Mouse (Mus musculus): Measurements from ENCODE around the gene Pmis2.

Gene Pmis2

DNA sequence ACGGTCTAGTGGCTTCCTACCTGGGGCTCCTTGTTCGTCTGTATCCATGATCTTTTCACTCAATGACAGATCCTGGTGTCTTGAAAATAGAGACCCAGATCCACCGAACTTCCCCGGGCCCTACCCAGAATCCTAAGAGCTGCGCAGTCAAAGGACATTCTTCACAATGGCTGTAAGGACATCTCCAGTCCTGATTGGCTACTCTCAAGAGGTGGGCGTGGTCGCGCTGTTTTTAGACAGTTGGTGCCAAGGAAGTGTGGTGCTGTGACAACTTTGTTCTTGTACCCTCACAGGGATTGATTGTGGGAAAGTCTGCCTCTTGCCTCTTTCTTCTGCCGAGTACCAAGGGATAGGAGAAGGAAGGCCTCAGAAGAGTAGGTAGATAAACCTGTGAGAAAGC lies at the start of gene Pmis2:
Gene Pmis2, minus strand, starts transcription at position 126 of the 400 bp plus-strand sequence.
- no peak for DNase-seq

DNA sequence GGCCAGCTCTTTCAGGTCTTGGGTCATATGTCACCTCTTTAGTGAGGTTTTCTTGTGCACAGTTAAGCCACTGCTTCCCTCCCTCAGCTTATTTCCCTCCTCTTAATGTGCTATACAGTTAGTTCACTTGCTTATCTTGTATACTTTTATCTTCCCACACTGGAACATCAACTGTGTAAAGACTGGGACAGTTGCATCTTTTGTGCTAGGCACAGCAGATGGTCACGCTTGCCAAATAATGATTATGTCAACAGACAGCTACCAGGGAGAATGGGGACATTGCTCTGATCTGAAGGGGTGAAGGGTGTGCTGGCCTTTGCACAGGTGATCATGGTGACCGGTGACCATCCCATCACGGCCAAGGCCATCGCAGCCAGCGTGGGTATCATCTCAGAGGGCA lies 48.3 kb upstream of the Pmis2 start:
- DNase-seq, result no peak

DNA sequence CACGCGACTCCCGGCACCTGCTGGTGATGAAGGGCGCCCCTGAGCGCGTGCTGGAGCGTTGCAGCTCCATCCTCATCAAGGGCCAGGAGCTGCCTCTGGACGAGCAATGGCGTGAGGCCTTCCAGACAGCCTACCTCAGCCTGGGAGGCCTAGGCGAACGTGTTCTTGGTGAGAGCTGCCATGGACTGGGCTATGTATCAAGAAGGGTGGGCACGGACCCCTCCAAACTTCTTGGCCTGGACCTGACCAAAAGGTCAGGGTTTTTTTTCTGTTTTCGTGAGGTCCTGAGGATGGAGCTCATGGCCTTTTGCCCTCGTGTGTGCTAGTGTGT lies 46.3 kb upstream of the Pmis2 start:
- no peak for DNase-seq

DNA sequence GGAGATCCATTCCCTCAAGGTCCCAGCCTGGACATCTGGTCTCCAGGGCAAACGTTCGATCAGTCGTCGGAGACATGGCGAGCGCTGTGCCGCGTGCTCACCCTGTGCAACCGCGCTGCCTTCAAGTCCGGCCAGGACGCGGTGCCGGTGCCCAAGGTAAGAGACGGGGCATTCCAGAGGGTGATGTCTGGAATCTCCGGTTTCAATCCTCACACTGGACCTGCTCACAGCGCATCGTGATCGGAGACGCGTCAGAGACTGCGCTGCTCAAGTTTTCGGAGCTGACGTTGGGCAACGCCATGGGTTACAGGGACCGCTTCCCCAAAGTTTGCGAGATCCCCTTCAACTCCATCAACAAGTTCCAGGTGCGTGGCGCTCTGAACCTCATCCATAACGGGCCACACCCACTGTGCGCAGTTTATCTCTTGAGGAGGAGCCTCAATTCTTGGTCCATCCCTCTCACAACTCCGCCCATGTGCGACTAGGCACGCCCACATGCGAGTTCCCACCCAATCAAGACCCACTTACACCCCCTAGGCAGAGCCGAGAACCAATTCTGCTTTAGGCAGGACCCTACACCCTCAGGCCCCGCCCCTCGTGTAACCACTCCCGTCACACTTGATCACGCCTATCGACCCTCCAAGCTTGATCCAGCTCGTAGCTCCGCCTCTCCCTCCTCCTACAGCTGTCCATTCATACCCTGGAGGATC lies 45.8 kb upstream of the Pmis2 start:
- DNase-seq, result peak; percentile 66

DNA sequence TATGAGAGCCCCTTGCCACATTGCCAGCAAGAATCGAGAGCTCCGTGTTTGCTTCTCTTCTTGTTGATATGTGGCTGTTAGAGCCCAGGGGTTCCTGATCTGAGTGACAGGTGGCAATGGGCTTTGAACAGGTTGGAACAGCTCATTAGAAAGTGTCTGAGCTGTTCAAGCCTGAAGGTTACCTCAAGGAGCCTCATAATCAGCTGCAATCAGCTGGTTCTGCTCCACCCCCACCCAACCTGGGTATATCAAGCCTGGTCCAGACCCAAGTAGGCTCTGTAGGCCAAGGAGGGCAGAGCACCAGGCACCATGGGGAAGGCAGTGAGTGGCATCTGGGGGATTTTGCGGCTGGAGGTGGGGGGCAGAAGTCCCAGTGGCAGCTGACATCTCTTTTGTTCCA lies 40.5 kb upstream of the Pmis2 start, which contains the start of gene Atp4a:
Gene Atp4a, plus strand, starts transcription at position 268 of the 400 bp plus-strand sequence.
- no peak for DNase-seq

DNA sequence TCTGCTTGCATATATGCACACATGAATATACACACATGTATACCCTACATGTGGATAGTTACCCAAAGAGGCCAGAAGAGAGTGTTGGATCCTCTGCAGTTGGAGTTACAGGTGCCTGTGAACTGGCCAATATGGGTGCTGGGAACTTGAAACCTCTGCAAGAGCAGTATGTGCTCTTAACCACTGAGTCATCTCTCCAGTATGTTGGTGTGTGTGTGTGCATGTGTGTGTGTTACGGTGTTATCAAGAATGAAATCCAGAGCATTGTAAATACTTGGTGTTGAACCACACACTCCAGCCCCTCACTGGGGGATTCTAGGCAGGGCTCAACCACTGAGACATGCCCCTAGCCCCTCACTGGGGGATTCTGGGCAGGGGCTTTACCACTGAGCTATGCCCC lies 36.0 kb upstream of the Pmis2 start:
- DNase-seq, result no peak

DNA sequence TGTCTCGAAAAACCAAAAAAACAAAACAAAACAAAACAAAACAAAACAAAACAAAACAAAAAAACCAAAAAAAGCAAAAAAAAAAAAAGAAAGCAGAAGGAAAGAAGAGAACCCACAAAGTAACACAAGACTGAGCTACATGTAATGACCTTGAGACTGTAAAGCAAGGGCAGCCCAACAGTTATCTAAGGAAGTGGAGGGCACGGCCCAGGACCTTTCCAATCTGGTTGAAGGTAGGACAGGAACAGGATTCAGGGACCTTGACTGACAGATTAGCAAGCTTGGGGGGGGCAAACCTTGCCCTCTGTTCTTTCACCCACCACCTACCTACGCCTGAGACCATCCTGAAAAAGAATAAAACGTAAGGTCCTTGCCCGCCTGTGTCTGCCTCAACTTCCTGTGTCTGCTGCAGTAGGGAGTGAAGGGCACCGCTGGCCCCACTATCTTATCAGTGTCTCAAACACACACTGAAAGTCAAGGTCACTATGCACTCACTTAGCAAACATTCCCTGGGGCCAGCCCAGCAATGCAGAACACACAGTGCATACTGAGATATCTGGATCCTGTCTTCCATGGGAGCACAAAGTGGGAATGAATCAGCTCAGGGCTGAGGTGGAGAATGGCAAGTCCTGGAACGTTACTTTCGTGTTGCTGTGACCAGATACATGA lies 34.9 kb upstream of the Pmis2 start:
- DNase-seq, result no peak

DNA sequence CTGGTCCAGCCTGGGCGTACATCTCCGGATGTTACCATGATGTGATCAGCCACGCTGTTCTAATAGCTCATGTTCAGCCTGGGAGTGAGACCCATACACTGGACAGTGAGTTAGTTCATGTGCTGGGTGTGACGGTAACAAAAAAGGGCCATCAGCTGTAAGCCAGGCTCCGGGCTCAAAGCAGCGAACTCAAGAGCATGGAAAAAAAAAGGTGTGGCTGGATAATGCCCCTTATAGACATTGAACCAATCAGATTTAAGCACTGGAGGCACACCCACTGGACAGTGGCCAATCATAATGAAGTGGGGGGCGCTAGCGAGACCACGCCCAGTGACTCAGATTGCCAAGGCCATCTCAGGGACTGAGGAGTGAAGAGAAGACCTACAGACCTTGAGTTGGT lies 27.2 kb upstream of the Pmis2 start, which contains the start of gene 2200002J24Rik:
Gene 2200002J24Rik, plus strand, starts transcription at position 338 of the 400 bp plus-strand sequence.
- DNase-seq, result no peak

DNA sequence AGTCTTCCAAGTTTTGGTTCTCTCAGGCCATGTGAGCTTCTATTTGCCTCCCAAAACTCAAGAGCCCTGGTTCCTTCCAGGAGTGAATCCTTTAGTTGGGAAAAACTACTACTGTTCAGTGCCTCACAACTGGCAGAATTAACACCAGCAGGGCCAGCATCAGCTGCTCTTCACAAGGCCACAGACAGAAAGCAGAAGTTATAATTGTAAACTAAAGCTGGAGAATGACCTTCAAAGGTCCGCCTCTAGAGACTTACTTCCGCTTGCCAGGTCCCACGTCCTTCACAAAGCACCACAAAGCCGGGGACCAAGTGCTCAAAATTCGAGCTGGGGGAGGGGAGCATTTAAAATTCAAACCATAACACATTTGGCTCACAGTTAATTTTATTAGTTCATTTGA lies 26.7 kb upstream of the Pmis2 start:
- DNase-seq, result no peak

DNA sequence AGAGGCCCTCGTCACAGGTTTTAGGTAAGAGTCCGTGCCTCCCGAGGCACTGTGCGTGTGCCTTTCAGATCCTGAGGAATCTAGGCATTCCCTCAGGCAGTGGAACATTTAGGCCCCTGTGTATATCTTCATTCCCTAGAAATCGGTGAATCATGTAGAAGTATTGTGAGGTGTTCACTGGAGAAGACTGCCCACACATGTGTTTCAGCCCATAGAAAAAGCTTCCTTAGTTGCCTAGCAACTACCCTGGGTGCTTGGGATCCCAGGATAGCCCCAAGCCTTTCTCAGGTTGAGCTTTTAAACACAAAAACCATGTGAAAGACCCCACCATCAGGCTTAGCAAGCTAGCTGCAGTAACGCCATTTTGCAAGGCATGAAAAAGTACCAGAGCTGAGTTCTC lies 16.9 kb upstream of the Pmis2 start:
- no peak for DNase-seq

DNA sequence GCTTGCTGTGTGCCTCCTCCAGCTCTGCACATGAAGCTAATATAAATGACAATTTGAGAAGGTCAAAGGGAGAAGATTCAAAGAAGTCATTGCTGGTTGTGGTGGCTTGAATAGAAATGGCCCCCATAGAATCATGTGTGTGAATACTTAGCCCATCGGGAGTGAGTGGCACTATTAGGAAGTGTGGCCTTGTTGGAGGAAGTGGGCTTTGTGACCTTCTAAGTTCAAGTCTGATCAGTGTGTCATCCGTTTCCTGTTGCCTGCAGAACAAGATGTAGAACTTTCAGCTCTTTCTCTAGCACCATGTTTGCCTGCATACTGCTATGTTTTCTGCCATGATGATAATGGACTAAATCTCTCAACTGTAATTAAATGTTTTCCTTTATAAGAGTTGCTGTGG lies 12.0 kb upstream of the Pmis2 start:
- DNase-seq, result no peak

DNA sequence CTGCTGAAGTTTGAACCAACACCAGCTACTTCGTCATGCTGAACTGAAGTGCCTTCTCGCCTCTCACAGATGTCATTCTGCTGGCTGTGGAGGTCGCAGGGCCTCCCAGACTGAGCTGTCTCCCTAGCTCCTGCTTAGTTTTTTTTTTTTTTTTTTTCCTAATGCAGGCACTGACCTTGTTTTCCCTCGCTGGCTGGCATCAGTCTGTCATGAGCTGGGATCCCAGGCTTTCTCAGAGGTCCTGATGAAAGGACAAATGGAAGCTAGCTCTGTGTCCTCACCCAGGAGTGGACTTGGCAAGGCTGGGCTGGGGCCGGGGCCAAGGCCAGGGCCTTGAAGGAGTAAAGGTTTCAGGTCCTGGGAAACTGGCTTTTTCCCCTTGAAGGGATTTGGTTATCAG lies 10.5 kb upstream of the Pmis2 start:
- DNase-seq, result no peak

DNA sequence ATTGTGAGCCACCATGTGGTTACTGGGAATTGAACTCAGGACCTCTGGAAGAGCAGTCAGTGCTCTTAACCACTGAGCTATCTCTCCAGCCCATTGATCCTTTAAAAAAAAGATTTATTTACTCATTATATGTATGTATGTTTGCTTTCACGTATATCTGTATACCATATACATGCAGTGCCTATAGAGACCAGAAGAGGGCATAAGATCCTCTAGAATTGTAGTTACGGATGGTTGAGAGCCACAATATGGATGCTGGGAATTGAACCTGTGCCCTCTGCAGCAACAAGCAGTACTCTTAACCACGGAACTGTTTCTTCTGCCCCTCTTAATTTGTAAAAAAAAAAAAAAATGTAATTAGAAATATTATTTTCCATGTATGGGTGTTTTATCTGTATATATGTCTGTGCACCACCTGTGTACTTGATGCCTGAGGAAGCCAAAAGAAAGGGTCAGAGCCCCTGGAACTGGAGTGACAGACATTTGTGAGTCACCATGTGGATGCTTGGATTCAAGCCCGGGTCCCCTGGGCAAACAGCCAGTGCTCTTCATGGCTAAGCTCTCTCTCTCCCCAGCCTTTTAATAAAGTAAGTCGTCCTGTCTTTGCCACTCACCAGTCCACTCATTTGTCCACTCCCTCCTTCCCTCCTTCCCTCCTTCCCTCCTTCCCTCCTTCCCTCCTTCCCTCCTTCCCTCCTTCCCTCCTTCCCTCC lies 7.0 kb upstream of the Pmis2 start:
- no peak for DNase-seq

DNA sequence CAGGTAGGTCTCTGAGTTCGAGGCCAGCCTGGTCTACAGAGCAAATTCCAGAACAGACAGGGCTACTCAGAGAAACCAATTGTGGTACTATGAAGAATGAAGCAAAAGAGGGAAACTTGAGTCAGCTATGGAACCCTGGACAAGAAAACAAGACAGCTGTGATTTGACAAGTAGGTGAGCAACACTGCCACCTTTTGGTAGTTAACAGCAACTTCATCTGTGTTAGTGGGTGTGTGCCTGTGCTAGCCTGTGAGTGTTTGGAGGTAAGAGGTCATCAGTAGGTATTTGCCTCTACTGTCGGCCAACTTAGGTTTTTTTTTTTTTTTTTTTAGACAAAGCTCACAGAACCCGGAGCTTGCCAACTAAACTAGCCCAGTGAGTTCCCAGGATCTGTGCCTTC lies 2.2 kb downstream of the Pmis2 start:
- no peak for DNase-seq

DNA sequence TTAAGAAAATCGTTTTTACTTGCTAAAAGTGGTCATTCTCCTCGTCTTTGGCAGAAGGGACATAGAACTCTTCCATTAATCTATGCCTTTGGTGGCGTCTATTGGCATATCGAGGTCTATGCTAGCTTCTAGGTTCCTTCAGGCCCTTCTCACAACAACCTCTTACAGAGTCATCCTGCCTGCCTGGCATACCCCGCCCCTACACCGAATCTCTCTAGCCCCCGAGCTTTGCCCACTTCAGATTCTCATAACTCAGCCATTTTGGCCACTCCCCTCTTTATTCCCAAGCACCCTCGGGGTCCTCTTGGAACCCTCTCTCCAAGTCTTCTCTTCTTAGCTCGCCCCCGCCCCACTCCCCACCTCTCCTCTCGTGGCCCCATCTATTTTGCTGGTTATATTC lies 6.1 kb downstream of the Pmis2 start:
- no peak for DNase-seq

DNA sequence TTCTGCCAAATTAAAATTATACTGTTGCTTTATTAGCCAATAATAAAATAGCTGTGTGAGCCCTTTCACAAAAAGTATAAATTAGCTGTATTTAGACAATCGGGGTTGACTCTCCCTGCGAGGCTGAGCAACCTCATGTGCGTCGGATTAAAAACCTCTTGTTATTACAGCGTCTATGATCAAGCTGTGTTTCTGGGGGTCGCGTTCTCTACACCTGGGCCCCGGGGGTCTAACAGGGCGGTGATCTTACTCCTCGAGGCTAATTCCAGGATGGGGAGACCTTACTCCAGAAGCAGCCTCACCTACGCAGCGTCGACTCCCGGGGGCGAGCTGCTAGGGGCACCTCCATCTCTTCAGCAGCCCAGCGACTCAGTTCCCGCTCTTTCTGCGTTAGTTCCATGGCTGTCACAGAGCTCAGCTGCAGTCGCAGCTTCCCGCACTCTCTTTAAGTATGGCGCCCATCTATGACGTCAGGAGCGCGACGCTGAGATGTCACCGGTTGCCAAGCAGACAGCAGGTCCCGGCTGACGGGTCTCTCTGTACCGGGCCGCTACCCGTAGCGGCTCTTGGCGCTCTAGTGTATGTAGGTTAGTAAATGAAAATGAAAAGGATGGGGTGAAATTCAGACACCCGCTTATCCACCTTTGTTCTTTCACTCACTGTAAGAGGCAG lies 6.7 kb downstream of the Pmis2 start, which contains the start of gene Haus5:
Gene Haus5, minus strand, starts transcription at position 466 of the 672 bp plus-strand sequence.
- peak; percentile 92 for DNase-seq

DNA sequence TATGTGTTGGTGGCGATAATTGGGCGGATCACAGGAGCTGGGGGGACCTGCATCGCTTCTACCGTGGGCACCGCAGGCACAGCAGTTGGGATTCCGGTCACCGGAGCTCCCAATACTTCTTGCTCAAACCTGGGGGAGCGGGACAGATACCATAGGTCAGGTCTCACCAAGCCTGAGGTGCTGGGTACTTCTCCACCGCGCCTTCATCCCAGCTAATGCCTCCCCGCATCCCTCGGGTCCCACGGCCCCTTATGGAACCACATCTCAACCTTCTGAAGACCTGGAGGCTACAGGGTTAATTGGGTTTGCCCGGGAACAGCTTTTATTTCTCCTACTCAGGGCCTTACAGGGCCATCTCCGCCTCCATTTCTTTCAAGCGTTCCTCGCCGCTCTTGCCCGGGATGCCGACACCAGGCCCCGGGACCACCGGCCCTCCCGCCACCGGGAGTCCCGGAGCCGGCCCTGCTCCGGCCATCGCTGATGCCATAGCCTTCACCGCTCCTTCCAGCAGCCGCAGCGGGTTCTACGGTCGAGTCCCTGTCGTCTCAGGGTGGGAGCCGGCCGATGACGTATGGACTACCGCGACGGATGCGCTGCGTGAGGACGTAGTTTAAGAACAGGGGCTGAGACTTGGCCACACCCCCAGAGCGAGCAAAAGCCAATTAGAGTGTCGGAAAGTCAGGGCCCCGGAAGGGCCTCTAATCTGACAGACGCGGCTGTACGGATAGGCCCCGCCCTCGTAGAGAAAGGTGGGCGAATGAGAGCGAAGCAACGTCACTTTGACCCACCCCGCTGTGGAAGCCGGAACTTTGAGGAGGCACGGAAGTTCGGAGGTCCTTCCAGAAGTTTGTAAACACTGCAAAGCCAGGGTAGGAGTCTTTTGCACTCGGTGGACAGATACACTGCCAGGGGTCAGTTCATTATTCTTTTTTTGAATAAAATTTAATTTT lies 21.5 kb downstream of the Pmis2 start, which contains the start of gene Rbm42:
Gene Rbm42, minus strand, starts transcription at position 727 of the 950 bp plus-strand sequence.
- peak; percentile 99 for DNase-seq

DNA sequence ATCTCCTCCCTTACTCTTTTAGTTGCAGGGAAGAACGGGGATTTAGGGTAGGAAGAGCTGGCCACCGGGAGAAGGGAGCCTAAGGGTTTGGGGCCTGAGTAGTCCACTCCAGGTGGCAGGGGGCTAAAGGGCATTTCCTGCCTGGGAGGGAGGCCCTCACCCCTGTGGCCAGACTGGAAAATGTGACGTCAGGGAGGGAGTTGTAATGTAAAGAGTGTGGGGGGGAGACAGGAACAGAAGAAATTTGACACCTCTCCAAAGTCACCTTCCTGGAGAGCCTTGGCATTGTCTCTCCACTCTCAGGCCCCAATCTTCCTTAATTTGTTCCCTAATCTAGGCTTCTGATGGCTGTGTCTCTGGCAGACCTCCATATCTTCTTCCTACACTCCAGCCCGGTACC lies 32.3 kb downstream of the Pmis2 start:
- no peak for DNase-seq

DNA sequence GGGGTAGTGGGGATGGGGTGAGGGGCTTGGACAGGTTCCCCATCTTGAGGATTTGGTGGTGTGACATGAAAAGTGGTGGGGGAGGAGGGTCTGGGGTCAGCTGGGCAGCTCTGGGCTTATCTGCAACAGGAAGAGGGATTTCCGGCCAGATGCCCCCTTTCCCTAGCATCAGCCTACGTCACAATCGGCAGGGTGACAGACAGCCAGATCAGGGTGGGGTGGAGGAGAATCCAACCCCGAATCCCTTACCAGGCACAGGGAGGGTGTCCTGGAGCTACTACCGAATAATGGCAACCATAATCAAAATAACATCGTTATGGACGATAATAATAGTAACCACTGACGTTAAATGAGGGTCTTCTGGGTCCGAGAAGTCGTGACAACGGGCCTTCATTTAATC lies 35.0 kb downstream of the Pmis2 start:
- DNase-seq, result no peak

DNA sequence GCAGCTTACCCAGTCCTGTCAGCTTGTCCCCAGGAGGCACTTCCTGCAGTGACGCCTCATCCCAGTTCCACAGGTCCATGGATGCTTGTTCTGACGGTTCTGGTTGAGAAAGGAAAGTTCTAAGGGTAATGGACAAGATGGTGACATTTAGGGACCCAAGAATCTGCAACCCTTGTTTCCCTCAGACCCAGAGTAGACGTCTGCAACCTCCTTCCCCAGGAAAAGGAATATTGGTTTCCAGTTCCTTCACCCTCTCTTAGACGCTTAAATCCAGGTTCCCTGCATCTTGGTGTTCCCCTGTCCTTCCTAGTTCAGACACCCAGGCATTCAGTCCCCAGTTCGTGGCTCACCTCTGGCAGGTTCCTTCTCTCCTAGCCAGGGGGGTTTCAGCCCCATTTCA lies 35.7 kb downstream of the Pmis2 start, which contains the start of gene Etv2:
Gene Etv2, minus strand, starts transcription at position 101 of the 400 bp plus-strand sequence.
- no peak for DNase-seq

DNA sequence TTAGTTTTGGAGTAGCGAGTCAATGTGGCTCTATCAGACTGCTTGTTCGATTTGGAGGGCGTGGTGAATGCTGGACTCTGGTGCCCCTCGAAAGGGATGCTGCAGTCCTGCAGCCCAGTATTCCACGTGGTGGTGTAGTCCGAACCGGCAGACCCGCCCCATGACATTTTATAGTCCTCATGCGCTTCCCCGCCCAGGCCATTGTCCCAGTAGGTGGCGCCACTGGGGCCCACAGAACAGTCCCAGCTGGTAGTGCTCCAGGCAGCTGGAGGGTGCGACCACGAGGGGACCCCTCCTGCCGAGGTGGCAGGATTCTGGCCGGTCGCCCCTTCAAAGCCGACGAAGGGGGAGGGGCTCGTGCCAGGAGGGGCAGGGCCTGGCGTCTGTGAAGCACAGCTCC lies 36.8 kb downstream of the Pmis2 start:
- DNase-seq, result no peak

Data from layer of hippocampus, adult 9-11 months (tissue).